Mouse (Mus musculus): ENCODE measurements around the gene Stim2. TPM values are rescaled to one million over a fixed set of nuclear protein-coding genes. Genes with fewer than 3 reads are reported as not detected.

Stim2 gene
- polyA plus RNA-seq, 1 experiment from 2014 or later = 4.4 TPM

DNA sequence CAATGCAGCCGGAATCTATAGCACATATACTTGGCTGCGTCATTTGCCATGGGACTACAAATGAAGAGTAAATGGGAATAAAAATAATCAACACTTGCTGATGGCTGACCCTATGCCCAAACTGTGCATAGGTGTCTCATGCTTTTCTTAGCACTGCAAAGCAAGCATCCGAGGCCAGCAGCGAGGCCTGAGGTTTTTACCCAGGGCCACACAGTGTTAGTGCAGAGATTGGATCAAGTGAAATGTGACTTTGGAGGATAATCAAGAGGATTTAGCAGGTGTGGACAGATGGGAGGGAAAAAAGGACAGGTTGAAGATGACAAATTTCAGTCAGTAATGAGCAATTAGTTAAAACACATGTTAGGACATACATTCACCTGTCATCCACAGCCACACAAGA lies 162.3 kb downstream of the Stim2 start:
- H3K4me2 ChIP-seq (ENCODE audit: low read depth, low read length) = no peak overlapping the region
- no peaks in the 10 kb centered on the region for H3K27me3 ChIP-seq (ENCODE audit: control insufficient read depth, insufficient read depth, low read depth, low read length)
- H3K36me3 ChIP-seq (ENCODE audit: control insufficient read depth, insufficient read depth) = no peaks in the 10 kb centered on the region
- H3K9ac ChIP-seq (ENCODE audit: low read depth, low read length) = no peak overlapping the region
- no peak overlapping the region for H3K27ac ChIP-seq (ENCODE audit: low read length)
- H3K4me1 ChIP-seq (ENCODE audit: control insufficient read depth, low read depth, low read length) = no peaks in the 10 kb centered on the region
- no peak overlapping the region for H3K4me3 ChIP-seq (ENCODE audit: low read depth, low read length)
- 67% methylated on average over 4 of the region's 4 CpGs for WGBS (ENCODE audit: insufficient replicate concordance)
- ATAC-seq (ENCODE audit: low read depth) = no peak
- H3K9me3 ChIP-seq (replicated peaks; ENCODE audit: control insufficient read depth, low read length) = no peaks in the 10 kb centered on the region

DNA sequence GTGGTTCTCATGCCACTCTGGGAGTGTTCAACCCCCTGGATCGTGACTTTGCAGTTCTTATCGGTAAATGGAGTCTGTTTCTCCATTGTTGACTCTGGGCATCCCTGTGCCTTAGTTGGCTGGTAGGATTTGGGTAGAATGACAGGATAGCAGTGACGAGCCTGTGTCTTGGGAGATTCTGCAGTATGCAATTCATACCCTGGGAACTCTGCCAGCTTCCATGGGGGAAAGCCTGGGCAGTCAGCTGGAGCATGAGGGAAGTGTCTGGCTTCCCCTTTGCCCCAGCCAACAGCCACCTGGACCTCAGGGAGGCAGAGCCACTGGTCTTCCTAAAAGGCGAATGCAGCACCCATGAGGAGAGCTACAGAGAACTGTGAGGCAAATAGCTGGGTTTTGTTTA lies 165.6 kb downstream of the Stim2 start:
- H3K9ac ChIP-seq (ENCODE audit: low read depth, low read length) = no peak overlapping the region
- H3K4me2 ChIP-seq (ENCODE audit: low read depth, low read length) = no peak overlapping the region
- 55% methylated on average over 4 of the region's 4 CpGs for WGBS (ENCODE audit: insufficient replicate concordance)
- no peak overlapping the region for H3K27ac ChIP-seq (ENCODE audit: low read length)
- H3K27me3 ChIP-seq (ENCODE audit: control insufficient read depth, insufficient read depth, low read depth, low read length) = no peaks in the 10 kb centered on the region
- H3K4me1 ChIP-seq (ENCODE audit: control insufficient read depth, low read depth, low read length) = no peaks in the 10 kb centered on the region
- no peaks in the 10 kb centered on the region for H3K9me3 ChIP-seq (replicated peaks; ENCODE audit: control insufficient read depth, low read length)
- ATAC-seq (ENCODE audit: low read depth) = no peak
- no peaks in the 10 kb centered on the region for H3K36me3 ChIP-seq (ENCODE audit: control insufficient read depth, insufficient read depth)
- H3K4me3 ChIP-seq (ENCODE audit: low read depth, low read length) = no peak overlapping the region

Other genes starting within 250 kb of the Stim2 start
- gene Tbc1d19, start 188.9 kb upstream of the Stim2 start, polyA plus RNA-seq (2015; fragmentation: Nextera tagmentation; extraction: Ambion mirVana) = 4.0 and 4.1 TPM in 2 replicates

Measured in liver, embryonic 16.5 days (tissue).